Mouse (Mus musculus) retina, postnatal 7 days (tissue): ENCODE data around the gene Gm6588.
"Not testable (repeated sequence)": the region's sequence is repeated elsewhere in the genome, so short reads cannot be mapped to it uniquely, and the experiment has no call there.

Source experiments
- DNase-seq: peaks from one replicate; pipeline ENCODE4 v3.0.0-alpha.2; 2012; ENCODE audit warnings: low read depth, low spot score

The Gm6588 gene

DNA sequence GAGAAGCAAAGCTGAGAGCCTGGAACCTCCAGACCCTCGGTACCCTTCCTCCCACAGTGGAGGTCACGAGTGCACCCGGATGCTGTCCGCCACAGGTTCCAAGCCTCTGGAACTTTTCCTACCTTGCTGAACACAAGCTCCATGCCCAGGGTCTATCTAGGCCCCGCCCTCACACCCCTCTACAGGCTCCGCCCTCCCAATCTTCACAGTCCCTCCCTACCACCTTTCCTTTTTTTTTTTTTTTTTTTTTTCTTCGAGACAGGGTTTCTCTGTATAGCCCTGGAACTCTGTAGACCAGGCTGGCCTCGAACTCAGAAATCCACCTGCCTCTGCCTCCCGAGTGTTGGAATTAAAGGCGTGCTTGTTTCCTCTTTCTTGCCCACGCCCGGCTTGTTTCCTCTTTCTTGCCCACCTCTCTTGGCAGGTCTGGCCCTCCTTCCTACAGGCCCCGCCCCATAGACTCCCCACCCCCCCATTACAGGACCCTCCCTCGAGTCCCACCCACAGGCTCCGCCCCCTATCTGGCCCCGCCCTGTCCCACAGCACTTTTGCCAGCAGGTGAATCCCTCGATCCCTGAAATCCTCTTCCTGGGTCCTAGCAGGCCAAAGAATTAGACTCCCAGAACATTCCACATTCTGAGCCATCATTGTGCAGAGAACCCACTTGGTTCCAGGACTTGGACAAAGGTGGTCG, at the start of gene Gm6588:
TSS of gene Gm6588 (plus strand) at position 680 of the 694 bp plus-strand sequence.
- DNase-seq, result no peak

DNA sequence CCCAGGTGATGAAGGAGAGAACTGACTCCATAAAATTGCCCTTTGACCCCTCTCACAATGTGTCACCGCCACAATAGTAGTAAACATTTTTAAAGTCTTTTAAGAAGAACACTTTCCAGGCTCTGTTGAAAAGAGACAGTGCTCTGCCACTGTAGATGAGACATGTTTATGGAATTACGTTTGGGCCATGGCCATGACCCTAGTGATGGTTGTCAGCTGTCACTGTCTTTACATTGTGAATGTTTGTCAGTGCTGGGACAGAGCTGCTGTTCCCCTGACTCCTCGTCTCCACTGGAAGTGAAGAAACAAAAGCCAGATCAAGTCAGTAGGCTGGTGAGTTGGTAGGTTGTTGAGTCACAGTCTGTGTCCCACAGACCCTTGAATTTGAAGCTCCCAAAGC, 46.8 kb upstream of the Gm6588 start:
- DNase-seq, result no peak

DNA sequence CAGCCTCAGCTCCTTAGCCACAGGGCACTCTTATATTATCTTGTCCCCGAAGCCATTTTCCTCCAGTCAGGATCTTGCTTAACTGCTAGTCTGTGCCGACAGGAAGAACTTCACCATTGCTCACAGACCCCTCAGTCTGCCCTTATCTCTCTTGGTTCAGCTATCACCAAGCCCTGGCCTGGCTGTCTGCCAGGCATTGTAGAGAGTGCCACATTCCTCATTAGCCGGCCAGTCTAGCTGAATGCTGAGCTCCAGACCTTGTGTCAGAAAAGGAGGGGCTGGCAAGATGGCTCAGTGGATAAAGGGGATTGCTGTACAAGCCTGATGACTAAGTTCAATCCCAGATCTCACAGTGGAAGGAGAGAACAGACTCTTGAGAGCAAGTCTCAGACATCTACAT, 43.2 kb upstream of the Gm6588 start:
- no peak for DNase-seq

DNA sequence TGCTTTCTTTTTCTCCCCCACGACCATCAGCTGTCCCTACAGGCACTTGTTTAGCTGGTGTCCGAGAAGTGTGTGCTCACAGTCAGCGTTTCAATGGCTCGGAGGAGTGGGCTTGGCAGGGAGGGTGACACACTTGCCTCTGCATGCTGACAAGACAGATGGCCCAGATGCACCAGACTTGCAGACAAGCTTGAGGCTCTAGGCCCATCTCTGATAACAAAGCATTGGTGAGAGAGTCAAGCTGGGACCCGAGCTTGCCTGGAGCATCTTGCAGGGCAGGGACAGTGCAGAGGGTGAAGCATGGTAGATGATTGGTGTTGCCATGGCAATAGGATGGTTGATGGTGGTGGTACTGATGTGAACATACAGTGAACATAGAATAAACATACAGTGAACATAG, 40.0 kb upstream of the Gm6588 start:
- no peak for DNase-seq

DNA sequence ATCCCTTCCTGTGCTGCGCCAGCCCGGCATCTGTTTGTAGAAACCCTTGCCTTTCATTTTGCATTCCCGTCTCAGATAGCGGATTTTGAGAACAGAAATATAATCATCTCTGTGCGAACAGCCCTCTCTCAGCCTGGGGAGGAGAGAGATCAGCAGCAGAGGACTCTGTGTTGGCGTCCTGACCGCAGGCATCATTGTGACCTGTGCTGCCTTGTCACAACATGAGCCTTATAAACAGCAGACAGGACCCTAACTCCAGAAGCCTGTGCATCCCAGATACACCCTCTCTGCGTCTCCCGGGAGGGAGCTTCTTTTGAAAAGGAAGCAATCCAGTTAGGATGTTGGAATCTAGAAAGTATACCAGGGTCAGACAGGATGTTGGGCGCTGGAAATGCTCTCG, 38.2 kb upstream of the Gm6588 start:
- no peak for DNase-seq

DNA sequence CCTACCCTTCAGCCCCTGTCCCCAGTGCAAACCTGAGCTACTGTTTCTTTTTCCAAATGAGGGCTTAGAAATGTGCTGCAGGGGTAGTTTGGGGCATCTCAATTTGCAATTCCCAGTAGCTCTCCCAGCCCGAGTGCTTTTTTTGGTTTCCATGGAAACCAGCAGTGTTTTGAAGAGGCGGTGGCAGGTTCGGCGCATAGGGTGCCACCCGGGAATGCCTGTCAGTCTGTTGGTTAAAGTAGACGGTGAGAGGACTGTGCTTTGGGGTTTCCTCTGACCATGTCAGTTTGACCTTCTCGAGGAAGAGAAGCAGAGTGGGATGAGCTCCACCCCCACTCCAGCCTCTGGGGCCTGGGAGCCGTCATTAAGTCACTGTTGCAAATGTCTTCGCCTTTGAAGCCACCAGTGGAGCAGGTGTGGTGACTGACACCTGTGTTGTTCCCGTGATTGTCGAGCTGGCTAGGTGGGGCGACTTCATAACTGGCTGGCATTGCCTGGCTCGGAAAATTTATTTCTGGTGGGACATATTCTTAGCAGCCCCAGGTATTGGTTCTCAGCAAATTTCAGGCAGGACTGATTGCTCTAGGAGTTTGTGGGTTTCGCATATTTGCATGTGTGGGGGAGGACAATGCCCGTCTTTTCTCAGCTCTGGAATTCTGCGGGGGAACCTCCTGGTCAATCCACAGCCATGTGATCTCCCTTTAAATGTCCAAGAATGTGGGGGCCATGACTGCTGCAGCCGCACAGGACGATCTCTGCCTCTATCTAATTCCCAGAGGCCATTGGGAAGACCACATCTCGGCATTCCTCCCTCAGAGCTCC, 37.5 kb upstream of the Gm6588 start:
- DNase-seq, result no peak

DNA sequence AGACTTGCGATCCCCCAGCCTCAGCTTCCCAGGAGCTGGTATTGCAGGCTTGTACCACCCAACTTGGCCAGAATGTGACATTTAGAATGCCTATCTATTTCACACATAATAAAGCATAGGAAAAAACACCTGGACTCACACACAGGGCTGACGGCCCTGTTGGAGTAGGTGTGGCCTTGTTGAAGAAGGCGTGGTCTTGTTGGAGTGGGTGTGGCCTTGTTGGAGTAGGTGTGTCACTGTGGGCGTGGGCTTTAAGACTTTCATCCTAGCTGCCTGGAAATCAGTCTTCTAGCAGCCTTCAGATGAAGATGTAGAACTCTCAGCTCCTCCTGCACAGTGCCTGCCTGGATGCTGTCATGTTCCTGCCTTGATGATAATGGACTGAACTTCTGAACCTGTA, 36.4 kb upstream of the Gm6588 start:
- not testable (repeated sequence) for DNase-seq

DNA sequence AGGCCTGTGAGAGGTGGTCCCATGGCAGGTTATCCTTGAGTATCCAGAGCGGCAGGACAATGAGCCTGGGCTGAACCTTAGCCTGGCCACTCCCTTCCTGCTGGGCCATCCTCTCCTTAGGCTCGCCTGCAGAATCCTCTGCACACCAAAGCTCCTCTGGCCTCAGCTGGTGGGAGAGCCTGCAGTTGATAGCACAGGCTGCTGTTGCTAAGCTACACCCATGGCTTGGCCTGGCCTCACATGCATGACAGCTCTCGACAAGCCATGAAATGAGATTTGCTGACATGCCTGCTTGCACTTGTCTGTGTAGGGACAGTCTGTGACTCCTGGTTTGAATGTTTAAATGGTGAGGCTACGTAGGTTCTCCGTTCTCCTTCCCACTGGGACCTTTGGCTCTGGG, 32.6 kb upstream of the Gm6588 start:
- DNase-seq, result no peak

DNA sequence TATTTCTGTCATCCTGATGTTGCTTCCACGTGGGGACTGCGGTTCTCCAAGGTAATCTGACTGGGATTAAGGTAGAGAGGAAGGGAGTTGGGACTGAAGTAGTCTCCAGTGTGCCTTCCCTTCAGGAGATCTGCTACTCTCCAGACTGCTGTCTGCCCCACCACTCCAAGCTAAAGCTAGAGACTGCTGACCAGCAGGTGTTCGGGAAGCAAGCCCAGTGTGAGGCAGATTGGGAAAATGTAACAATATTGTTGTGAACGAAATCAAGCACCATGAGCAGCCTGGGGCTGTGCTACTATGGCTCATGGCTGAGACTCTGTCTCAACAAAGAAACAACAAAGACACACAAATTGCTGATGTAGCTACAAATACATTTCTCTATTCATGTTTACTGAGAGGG, 31.2 kb upstream of the Gm6588 start:
- DNase-seq, result no peak

DNA sequence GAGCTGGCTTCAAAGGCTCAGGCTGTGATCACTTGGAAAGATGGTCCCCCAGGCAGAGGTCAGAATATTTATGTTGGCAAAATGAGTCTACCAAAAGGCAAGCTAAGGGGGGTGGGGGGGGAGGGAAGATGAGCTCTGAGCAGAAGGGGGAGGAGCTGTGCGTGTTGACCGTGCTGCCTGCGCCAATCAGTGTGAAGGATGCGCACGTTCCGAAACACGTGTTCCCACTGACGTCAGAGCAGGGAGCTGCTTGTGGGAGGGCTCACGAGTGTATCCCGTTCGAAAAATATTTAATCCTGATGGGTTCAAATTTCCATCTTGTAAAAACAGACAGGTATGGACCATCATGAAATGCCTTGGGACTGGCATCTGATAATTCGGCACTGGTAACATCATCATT, 29.7 kb upstream of the Gm6588 start:
- DNase-seq, result no peak

DNA sequence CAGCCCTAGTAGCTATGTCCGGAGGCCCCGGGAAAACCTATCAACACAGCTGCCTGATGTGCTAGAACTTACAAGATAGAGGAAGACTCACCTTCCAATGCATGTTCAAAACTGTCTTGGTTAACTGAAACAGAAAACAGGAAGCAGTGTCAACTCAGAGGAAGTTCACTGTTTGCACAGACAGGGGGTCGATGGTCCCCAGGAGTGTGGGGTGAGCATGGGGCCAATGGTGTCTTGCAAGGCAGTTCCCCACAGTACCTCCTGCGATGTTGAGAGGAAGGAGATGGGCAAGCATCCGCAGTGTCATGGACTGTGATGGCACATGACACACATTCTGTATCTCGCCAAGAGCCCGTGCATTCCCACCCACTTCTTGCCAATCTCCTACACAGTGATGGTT, 22.6 kb upstream of the Gm6588 start:
- no peak for DNase-seq

DNA sequence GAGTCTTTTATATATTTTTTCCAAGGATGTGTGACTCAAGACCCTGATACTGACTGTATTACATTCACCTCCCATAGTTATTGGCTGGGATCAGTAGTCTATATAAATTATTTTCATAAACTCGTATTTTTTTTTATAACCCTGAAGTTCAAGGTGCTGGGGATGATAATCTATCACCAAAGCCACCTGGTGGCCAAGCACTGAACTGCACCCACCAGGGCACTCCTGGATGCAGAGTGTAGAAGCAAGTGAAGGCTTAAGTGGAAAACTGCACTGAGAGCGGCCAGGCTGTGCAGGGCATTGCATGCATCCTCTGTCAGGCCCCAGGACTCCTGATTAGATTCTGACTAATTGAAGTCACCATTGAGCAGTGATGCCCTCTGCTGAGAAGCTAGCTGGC, 21.9 kb upstream of the Gm6588 start:
- DNase-seq, result peak; percentile 41

DNA sequence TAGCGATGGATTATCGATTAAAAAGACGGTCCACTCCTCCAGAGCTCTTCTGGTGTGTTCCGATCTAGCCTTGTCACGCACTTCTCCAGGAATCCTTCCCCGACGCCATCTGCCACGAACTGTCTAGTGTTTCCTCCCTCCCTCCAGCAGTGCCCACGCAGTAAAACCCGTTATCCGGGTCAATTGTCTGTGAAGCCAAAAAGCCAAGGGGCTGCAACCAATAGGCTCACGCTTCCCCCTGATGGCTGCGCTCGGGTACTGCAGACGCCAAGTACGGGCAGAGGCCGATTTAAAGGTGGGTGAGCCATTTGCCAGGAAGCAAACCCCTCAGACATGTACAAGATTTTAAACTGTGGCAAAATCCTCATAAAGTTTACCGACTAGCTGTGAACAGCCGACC, 20.3 kb upstream of the Gm6588 start:
- DNase-seq, result peak; percentile 61

DNA sequence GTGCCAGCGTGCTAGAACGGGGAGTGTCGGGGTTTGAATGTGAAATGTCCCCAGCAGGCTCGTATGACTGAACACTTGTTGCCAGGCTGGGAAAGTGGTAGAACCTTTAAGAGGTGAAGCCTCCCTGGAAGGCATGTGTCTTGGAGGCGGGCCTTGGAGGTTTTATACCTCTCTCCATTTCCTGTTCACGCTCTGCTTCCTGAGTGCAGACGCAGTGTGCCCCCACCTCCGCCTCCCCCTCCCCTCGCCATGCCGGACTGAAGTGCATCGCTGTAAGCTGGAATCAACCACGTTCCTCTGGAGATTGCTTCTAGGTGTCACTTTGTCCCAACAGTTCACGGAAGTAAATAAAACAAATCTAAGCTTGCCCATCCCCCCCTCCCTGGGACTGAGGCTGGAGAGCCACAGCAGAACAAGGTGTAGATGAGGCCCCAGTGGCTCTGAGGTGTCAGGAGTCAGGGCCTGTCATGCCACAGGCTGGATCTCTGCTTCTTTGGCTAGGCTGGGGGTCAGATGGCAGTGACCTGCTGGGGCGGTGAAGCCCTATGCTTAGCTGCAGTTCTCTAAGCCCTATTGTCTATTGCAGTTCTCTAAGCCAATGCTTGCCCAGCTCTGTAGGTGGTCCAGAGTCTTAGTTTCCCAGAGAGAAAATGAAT, 18.0 kb upstream of the Gm6588 start:
- DNase-seq, result no peak

DNA sequence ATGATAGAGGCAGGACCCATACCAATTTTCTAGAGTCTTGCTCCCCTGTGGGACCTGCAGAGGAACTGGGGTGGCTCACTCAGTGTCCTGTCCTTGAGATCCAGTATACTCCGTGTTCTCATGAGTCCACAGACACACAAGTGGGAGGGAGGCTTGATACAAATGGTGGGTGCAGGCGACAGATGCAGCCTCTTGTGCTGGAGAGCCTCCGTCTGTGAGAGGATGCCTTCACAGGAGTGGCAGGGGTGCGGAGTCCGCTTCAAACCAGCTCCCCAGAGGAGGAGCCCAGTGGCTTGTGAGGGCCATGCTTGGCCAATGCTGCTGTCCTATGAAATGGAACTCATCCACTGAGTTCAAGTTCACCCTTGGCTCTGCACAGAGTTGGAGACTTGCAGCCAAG, 17.2 kb upstream of the Gm6588 start:
- DNase-seq, result no peak

DNA sequence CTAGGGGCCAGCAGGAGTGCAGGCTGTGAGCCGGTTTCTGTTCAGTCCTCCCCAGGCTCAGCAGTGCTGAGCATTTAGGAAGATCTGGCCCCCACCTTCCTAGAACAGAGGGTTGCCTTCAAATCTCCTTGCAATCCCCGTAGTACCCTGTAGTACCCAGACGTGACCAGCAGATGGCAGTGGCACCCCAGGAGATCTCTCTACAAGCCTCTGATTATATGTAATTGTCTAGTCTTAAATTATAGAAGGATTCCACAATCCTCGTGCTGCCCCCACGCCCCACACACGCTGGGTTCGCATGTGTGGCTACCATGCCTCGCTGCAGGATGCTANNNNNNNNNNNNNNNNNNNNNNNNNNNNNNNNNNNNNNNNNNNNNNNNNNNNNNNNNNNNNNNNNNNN, 16.2 kb upstream of the Gm6588 start:
- DNase-seq, result peak; percentile 61

DNA sequence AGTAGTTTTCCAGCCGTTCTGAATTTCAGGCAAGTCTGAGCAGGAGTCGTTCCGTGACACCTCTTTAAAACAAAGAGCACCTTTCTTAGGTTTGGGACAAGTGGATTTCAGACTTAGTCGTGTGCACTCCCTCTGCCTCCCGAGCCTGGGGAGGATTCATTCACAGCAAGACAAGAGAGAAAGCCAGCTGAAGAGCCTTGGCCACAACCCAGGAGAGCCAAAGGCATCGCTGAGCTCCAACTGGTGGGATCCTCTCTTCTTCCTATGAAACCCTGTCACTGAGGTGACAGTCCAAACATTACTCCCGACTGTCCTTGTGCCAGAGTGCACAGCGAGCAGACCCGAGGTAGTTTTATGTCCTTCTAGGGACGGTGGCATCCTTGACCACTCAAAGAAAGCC, 10.7 kb upstream of the Gm6588 start:
- DNase-seq, result no peak

DNA sequence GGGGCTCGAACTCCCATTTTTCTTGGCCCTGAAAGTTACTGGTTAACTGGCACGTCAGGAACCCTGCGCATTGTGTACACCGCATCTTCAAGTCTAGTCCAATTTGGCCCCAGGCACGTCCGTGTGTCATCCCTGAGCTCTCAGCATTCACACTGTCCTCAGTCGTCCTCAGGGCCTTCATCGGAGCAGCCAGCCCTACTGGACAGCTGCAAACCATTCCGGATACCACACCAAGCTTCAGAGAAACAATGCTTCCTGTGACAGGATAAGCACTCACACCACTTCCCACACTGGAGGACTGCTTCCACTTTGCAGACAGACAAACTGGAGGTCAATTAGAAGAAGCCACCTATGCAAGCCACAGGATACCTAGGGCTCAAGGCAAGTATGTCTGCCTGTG, 3.9 kb downstream of the Gm6588 start:
- DNase-seq, result no peak

DNA sequence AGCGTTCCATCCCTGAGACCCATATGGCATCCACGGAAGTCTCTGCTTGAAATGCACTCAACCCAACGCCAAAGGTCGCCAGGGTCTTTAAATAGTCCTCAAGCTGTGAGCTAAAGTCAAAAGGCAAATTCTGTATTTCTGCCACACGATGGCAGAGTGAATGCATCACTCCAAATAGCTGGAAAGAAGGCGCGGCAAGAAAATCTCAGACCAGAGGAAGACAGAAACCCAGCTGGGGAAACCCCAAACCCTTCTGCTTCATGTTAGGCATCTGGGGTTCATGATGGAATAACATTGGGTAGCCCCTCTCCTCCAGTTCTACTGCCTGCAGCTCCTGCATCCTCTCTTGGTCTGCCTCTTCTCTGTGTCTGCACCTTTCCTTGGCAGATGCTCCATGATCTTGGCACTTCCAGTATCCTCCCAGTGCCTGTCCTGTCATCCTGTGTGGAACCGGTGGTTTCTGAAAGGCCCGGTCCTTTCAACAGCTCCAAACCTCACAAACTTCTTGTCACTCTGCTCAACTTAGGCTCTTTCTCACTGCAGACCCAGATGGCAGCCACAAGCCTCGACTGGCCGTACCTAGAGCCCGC, 5.8 kb downstream of the Gm6588 start:
- DNase-seq, result peak; percentile 11

DNA sequence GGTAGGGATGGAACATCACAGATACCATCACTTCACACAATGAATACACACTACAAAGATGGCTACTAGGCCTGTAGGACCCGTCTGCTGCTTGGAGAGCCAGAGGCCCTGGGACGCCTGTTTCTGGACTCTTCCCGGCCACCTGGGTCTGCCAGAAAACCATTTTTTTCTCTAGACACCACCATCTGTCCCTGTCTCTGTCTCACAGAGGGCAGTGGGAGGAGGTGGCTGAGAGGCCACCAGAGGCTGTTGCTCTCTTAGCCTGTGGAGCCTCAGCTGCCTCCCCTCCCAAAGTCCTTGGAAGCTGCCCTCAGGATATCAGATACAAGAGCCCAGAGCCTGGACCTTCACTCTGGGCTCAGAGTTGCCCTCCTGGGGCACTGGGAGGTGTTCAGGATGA, 10.7 kb downstream of the Gm6588 start:
- no peak for DNase-seq

DNA sequence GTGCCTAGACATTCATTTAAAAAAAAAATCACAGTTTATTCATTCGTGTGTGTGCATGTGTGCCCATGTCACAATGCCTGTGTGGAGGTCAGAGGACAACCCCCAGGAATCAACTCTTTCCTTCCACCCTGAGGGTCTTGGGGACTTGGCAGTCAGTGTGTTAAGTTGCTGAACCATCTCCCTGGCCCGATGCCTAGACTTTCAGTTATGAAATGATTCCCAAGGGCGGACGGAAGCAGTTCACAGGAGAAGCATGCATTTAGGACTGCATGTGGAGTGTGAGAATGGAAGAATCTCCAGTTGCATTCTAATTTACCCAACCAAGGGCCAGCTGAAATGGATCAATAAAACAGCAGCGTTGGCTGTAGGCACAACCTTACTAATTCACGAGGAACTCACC, 17.1 kb downstream of the Gm6588 start:
- DNase-seq, result no peak

DNA sequence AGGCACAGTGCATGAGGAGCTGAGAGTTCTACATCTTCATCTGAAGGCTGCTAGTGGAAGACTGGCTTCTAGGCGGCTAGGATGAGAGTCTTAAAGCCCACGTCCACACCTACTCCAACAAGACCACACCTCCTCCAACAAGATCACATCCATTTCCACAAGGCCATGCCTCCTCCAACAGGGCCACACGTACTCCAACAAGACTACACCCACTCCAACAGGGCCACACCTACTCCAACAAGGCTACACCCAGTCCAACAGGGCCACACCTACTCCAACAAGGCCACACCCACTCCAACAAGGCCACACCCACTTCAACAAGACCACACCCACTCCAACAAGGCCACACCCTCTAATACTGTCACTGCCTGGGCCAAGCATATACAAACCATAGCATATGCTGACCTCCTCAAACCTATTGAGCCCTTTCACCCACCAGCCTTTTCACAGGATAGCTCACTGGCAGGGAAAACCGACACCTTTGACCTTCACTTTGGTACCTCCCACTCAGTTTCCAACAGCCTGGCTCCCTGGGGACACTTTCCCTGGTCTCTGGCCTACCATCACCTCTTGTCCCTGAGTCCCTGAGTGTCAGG, 19.9 kb downstream of the Gm6588 start:
- DNase-seq, result no peak
